Mouse (Mus musculus) limb, embryonic 14.5 days (tissue): ENCODE results near the gene Abhd2. TPM values are rescaled to one million over a fixed set of nuclear protein-coding genes. Genes with fewer than 3 reads are reported as not detected.

Experiments
- ATAC-seq: fragments of 200-750 bp; cut with Nextera tagmentation; 2 replicates; pipeline ENCODE4 v1.8.0; 2017; ENCODE audit warnings: low read depth, moderate number of reproducible peaks, moderate TSS enrichment; ENCODE audit not compliant: low FRiP score
- DNase-seq: peaks from one replicate; pipeline ENCODE4 v3.0.0-alpha.2; 2015; ENCODE audit warnings: low spot score
- H3K27ac ChIP-seq: fragments of 300-500 bp; sonication (generic); replicated peaks from 2 replicates; pipeline ENCODE4 v1.5.1; 2014; ENCODE audit warnings: low read depth, mild to moderate bottlenecking, low read length, moderate library complexity, mixed read lengths
- H3K27me3 ChIP-seq: fragments of 300-500 bp; sonication (generic); 2 replicates; pipeline ENCODE4 v1.6.1; 2014; ENCODE audit warnings: low read length, mixed read lengths; ENCODE audit not compliant: control insufficient read depth, insufficient read depth
- H3K36me3 ChIP-seq: fragments of 300-500 bp; sonication (generic); 2 replicates; pipeline ENCODE4 v1.6.1; 2014; ENCODE audit warnings: mild to moderate bottlenecking, low read length, moderate library complexity, mixed read lengths; ENCODE audit not compliant: control insufficient read depth, insufficient read depth
- H3K4me1 ChIP-seq: fragments of 300-500 bp; sonication (generic); 2 replicates; pipeline ENCODE4 v1.6.1; 2014; ENCODE audit warnings: antibody characterized with exemption, low read length, mixed read lengths; ENCODE audit not compliant: control insufficient read depth, insufficient read depth
- H3K4me2 ChIP-seq: fragments of 300-500 bp; sonication (generic); replicated peaks from 2 replicates; pipeline ENCODE4 v1.6.1; 2014; ENCODE audit warnings: low read depth, mild to moderate bottlenecking, low read length, moderate library complexity; ENCODE audit not compliant: severe bottlenecking
- H3K4me3 ChIP-seq: fragments of 300-500 bp; sonication (generic); replicated peaks from 2 replicates; pipeline ENCODE4 v1.5.1; 2014; ENCODE audit warnings: low read length
- H3K9ac ChIP-seq: fragments of 300-500 bp; sonication (generic); 2 replicates; pipeline ENCODE4 v1.6.1; 2014; ENCODE audit warnings: mild to moderate bottlenecking, low read depth, low read length, moderate library complexity; ENCODE audit not compliant: severe bottlenecking
- H3K9me3 ChIP-seq: fragments of 300-500 bp; sonication (generic); 2 replicates; pipeline ENCODE4 v1.6.1; 2016; ENCODE audit warnings: low read length; ENCODE audit not compliant: control insufficient read depth
- POLR2A ChIP-seq: fragments of 200-500 bp; IDR thresholded peaks from 2 replicates; pipeline ENCODE4 v1.8.0; 2012; ENCODE audit warnings: inconsistent platforms, mild to moderate bottlenecking, moderate library complexity, borderline replicate concordance; ENCODE audit not compliant: insufficient read depth, insufficient read length; ENCODE audit errors: extremely low read depth
- WGBS: fragments of 180-500 bp; shearing (Covaris S2); extraction: QIAGEN DNeasy Blood & Tissue Kit; methylation state at CpG from one replicate; pipeline ENCODE4 v1.1.7; 2014; 5-methylcytosine and 5-hydroxymethylcytosine counted together
- polyA plus RNA-seq, 2 experiments: library from polyadenylated mRNA; depleted of rRNA in 1 of 2; stranded (reverse) in 1 of 2; unstranded in 1 of 2; fragments of >200 nt; fragmentation: Nextera tagmentation in 1 of 2; extraction: Ambion mirVana in 1 of 2; gene quantifications; 2 replicates each; pipeline versions ENCODE4 v1.2.1 to v1.2.3; 2012 to 2014

The Abhd2 gene
- polyA plus RNA-seq, 2 experiments: 7.8 to 10.9 TPM

GRCm38 (mm10) chr7:79302586-79302985, 29.6 kb downstream of the Abhd2 start:
- Histone ChIP-seq H3K27me3 (no peaks in the 10 kb centered on the region), H3K9ac (no peak overlapping the region), H3K4me2 (no peak overlapping the region), H3K4me3 (no peak overlapping the region), H3K36me3 (no peaks in the 10 kb centered on the region; the same call in 1 of the 2 replicates), H3K9me3 (no peaks in the 10 kb centered on the region), H3K4me1 (no peaks in the 10 kb centered on the region), H3K27ac (no peak overlapping the region)
- TF ChIP-seq POLR2A: no peak
- WGBS: 74% methylated on average over 2 of the region's 2 CpGs
- ATAC-seq (no peak), DNase-seq (no peak)

GRCm38 (mm10) chr7:79303183-79303761, 30.3 kb downstream of the Abhd2 start:
- WGBS: 68% methylated on average over 6 of the region's 6 CpGs
- Histone ChIP-seq H3K4me3 (no peak overlapping the region), H3K4me2 (no peak overlapping the region), H3K36me3 (no peaks in the 10 kb centered on the region; the same call in 1 of the 2 replicates), H3K9me3 (no peaks in the 10 kb centered on the region), H3K9ac (no peak overlapping the region), H3K27me3 (no peaks in the 10 kb centered on the region), H3K27ac (no peak overlapping the region), H3K4me1 (no peaks in the 10 kb centered on the region)
- DNase-seq: no peak
- no peak for TF ChIP-seq POLR2A
- ATAC-seq: no peak

- H3K27ac ChIP-seq: no peak overlapping the region
- no peak for TF ChIP-seq POLR2A
- WGBS: 77% methylated on average over 8 of the region's 8 CpGs
- H3K36me3 ChIP-seq: no peaks in the 10 kb centered on the region
- no peak overlapping the region for H3K9ac ChIP-seq
- H3K27me3 ChIP-seq: no peaks in the 10 kb centered on the region
- H3K4me1 ChIP-seq: peaks cover 24% of the 10 kb centered on the region
- ATAC-seq: no peak
- DNase-seq: no peak
- H3K4me3 ChIP-seq: no peak overlapping the region
- no peak overlapping the region for H3K4me2 ChIP-seq
- H3K9me3 ChIP-seq: no peaks in the 10 kb centered on the region
Observed at GRCm38 (mm10) chr7:79308455-79309030, 35.5 kb downstream of the Abhd2 start.

GRCm38 (mm10) chr7:79309247-79310190, 36.5 kb downstream of the Abhd2 start:
- TF ChIP-seq POLR2A: no peak
- Histone ChIP-seq H3K27me3 (no peaks in the 10 kb centered on the region), H3K4me3 (no peak overlapping the region), H3K9me3 (no peaks in the 10 kb centered on the region), H3K4me2 (no peak overlapping the region), H3K27ac (no peak overlapping the region), H3K9ac (no peak overlapping the region), H3K36me3 (no peaks in the 10 kb centered on the region), H3K4me1 (peaks cover 31% of the 10 kb centered on the region)
- peak; percentile 50; the same call in 1 of the 2 replicates for ATAC-seq
- no peak for DNase-seq
- 58% methylated on average over 19 of the region's 19 CpGs for WGBS

GRCm38 (mm10) chr7:79310191-79310555, 37.2 kb downstream of the Abhd2 start:
- no peak overlapping the region for H3K27ac ChIP-seq
- H3K27me3 ChIP-seq: no peaks in the 10 kb centered on the region
- 66% methylated on average over 1 of the region's 1 CpGs for WGBS
- peaks cover 31% of the 10 kb centered on the region for H3K4me1 ChIP-seq
- no peak overlapping the region for H3K4me2 ChIP-seq
- TF ChIP-seq POLR2A: no peak
- H3K9me3 ChIP-seq: no peaks in the 10 kb centered on the region
- H3K4me3 ChIP-seq: no peak overlapping the region
- H3K36me3 ChIP-seq: no peaks in the 10 kb centered on the region
- ATAC-seq (no peak), DNase-seq (no peak)
- H3K9ac ChIP-seq: no peak overlapping the region
